Mouse (Mus musculus): ENCODE results near the gene Gm7030. TPM values are rescaled to one million over a fixed set of nuclear protein-coding genes. Genes with fewer than 3 reads are reported as not detected.
"Not testable (repeated sequence)": the region's sequence is repeated elsewhere in the genome, so short reads cannot be mapped to it uniquely, and the experiment has no call there.

Gm7030 gene
- total RNA-seq, 4 experiments from 2014 or later, result 0.34 to 0.38 TPM; not detected in 2

DNA sequence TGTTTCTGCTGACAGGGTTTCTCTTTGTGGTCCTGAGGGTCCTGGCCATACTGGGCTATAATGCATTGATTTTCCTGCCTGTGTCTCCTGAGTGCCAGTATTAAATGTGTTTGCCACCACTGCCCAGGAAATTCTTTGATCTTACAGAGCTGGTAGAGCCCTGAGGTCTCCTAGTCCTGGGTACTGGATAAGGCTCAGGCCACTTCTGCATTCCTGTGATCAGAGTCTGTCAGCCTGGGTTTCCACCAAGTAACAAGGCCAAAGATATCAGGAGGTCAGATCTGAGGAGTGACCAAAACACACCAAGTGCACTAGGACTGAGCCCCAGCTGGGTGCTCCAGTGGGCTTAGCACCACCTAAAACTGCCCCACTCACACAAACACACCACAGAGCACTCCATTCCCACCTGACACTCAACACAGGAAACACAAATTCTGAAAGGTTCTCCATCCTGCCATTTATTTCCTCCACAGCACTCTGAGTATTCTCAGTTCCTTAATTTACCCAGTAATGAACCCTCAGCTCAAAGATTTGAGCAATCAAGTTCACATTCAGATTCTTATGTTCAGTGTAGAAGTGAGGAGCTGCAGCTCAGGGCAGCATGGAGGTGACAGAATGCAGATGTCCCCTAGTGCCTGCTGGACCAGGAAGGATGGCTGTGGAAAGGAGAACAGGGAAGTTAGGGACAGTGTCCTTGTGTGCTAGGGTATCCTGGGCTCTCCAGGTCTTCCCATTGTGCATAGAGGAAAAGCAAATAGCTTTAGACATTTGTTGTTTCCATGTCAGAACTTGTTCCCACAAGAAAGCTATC is 6.4 kb upstream of the Gm7030 start:
- DNase-seq (ENCODE audit: low spot score), result not testable (repeated sequence)

DNA sequence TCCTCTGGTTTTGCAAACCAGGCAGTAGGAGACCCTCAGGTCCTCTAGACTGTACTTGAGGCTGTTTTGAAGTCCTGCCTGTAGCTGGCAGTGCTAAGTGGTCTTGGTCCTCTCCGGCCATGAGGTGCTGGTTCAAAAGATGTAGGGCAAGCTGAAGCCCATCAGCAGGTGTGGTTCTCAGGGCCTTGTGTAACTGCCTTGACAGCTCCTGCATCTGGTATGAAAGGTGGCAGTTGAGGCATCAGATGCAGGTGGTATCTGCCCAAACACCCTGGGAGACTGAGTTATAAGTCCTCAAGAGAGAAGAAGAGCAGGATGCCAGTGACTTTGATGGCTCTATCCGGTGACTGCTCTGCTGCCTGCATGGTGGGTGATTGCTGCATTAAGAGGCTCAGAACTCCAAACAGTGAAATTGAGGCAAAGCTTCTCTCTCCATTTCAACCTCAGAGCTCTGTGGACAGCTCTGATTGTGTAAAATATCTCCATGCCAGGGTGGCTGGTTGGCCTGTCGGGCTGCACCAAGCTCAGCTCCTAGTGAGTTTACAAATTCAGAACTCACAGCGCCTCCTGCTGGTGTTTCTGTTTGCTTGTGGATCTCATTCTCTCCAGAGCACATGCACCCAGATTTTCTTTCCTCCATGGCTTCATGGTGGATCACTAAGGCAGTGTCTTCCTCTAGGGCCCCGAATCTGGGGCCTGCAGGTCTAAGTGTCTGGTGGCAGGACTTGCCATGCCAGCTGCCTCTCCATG is 2.5 kb upstream of the Gm7030 start:
- no peak for DNase-seq (ENCODE audit: low spot score)

DNA sequence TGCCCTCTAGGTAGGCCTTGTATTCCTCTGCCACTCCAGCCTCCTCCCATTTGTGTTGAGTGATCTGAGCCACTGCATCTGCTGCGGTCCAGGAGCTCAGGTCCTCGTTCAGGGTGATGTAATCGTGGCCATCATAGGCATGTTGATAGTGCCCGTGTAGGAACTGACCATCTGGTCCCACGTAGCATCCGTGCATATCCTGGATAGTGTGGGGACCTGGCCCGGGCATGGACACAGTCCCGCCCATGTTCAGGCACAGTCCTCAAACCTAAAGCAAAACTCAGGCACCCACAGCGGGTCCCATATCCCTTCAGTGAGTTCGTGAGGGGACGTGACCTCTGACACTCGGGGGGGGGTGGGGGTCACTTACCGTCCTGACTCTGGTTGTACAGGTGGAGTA is 700 bp downstream of the Gm7030 start:
- DNase-seq (ENCODE audit: low spot score), result not testable (repeated sequence)

DNA sequence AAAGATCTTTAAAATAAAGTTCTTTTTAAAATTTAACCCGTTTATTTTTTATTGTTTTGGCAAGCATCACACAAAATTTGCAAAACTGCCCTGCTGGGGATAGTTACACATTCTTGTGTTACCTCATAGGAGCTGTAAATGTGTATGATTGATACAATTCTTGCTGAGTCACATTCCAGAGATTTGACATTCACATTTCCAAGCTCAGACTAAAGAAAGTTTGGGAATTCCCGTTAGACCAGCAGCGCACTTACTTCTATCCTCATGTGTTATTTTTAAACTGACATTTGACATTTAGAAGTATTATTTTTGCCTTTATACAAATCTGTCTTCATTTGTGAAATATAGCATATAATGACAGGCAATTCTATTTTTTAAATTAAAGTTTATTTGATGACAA is 5.1 kb downstream of the Gm7030 start:
- DNase-seq (ENCODE audit: low spot score), result not testable (repeated sequence)

DNA sequence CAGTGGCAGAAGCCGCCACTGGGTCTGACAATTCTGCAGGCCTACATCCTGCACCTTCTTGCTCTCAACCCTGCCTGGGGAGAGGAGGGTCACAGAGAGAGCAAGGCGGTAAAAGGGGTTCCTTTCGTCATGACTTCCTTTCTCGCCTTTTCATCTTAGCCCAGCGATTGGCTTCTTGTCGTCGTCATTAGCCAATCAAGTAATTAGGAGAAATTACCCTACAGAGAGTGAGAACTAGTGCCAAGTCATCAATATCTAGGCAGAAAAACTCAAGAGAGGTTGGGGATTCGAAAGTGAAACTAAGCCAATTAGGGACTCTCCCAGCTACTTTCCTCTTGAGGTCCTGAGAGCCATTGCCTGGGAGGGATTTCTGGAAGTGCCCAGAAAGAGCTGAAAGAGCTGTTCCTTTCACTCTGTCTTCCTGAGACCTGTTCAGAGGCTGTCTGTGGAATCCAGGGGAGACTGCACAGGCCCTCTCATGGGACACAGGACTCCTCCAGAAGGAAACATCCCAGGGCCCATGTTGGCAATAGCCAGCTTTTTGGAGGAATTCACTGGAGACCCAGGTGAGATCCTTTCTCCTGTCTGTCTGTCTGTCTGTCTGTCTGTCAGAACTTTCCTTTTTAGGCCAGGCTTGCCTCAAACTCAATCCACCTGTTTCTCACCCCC is 7.7 kb downstream of the Gm7030 start, which contains the start of gene Gm19684:
Gene Gm19684, plus strand, starts transcription at position 327 of the 669 bp plus-strand sequence.
- peak; percentile 91 for DNase-seq (ENCODE audit: low spot score)

DNA sequence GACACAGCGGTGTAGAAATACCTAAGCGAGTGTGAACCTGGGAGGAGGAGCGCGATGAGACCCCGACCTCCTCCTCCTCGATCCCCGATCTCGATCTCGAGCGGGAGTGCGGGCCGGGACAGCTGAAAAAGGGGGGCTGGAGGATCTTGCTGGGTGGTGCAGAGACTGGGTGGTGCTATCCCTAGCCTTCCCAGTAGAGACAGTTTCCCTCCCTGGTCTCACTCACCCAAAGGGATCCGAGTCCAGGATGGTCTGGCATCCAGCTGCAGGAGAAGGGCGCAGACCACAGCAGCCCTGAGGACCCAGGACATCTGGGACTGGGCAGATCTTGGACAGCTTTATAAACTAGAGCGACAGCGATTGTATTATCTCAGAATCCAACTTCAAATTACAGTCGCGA is 8.4 kb downstream of the Gm7030 start:
- not testable (repeated sequence) for DNase-seq (ENCODE audit: low spot score)

DNA sequence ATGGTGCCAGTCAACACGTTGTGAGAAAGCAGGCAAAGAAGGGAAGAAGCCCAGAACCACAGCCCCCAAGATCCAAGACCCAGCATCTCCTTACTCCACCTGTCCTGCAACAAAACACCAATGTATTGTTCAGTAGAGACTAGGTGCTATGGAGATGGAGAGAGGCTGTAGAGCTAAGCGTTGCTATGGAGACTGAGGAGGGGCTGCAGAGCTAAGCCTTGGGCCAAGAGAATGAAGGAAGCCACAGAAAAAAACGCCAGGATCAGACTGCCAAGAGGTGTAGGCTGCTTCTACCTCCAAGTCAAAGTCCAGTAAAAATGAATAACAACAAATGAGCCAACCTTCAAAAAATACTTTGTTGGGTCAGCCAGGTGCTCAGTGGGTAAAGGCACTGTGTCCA is 12.7 kb downstream of the Gm7030 start:
- DNase-seq (ENCODE audit: low spot score), result not testable (repeated sequence)

DNA sequence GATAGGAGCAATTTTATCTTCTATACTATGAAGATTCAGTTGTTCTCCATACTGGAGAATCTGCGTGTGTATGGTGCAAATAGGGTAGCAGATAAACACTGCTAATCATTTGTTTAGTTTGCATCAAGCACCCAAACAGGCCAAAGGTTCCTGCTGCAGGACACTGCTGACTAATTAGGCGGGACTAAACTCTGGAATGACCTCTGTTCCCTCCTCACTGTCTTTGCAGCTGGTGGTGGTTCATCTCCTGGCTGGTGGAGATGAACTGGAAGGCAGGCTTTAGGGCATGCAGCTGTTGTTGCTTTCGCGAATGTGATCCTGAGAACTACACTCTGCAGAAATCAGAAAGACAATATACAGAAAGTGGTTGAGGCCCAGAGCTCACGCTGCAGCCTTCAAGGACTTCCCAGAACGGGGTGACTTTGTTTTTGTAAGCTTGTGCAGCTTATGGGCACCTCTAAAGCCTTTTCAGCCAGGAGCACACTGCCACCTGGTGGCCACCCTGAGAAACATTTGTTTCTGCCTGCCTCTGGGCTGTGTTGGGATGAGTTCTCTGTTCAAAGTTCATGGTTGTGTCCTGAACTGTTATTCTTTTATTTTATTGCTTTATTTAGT is 15.1 kb downstream of the Gm7030 start:
- DNase-seq (ENCODE audit: low spot score), result not testable (repeated sequence)

DNA sequence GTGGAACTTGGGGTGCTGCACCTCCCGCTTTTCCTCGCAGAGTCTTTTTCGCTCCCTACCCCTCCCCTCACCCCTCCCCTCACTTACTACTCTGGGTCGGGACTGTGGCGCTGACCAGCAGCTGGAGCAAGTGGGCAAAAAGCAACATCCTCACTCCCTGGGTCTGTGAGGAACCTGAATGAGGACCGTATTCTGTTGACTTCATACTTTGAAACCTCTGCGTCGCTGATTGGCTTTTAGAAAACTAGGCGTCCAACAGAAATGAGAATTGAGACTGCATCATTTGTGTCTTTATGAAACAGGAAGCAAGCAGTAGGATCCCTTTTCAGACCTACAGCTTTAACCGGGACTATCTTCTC is 17.7 kb downstream of the Gm7030 start:
- DNase-seq (ENCODE audit: low spot score), result peak; percentile 58

DNA sequence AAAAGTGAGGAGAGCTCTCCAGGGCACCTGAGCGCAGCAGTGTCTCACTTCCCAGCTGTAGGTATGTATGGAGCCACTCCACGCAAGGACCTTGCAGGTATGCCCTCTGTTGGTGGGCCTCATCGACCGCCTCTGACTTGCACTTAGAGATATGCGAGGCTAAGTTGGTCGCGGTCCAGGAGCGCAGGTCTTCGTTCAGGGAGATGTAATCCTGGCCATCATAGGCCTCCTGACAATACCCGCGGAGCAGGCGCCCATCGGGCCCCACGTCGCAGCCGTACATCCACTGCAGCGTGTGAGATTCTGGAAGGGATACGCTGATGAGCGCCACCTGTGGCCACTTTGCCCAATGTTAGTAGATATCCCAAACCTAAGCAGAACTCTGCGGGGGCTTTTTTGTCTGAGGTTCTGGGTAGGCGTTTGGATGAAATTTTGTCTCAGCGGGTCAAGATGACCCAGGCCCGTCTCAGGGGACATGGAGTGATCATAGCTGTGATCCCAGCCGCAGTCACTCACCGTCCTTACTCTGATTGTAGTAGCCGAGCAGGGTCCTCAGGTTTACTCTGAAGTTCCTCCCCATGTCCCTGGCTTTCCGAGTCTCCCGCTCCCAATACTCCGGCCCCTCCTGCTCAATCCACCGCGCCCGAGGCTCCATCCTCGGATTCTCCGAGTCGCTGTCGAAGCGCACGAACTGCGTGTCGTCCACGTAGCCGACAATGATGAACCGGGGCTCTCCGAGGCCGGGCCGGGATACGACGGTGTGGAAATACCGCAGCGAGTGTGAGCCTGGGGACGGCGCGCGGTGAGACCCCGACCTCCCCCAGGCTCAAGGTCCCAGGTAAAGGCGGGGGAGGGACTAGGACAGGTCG is 18.4 kb downstream of the Gm7030 start:
- DNase-seq (ENCODE audit: low spot score), result not testable (repeated sequence)

DNA sequence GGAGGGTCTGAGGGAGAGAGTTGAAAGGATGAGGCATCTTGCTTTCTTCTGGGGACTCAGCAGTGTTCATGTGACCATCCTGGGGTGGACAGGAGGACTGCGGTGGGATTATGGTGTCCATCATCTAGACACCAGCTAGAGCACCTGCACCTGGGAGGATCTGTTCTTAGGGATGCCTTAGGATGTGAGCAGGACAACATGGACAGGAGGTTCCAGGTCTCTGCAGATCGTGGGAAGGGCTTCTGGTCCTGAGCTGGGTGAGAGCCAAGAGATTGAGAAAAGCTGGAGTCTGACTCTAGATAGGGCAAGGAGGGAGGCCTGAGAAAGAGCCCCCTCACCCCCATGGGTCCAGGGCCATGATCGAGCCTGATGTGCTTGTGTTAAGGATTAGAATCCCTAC is 19.1 kb downstream of the Gm7030 start:
- DNase-seq (ENCODE audit: low spot score), result not testable (repeated sequence)

DNA sequence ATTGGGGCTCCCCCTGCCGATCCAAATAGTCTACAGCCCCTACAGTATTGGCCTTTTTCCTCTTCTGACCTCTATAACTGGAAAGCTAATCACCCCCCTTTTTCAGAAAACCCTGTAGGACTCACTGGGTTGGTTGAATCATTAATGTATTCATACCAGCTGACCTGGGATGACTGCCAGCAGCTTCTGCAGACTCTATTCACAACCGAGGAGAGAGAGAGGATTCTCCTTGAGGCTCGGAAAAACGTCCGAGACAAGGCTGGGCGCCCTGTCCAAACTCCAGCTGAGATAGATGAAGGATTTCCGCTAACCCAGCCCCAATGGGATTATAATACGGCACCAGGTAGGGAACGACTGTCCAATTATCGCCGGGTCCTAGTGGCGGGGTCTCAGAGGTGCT is 27.1 kb downstream of the Gm7030 start:
- DNase-seq (ENCODE audit: low spot score), result not testable (repeated sequence)

DNA sequence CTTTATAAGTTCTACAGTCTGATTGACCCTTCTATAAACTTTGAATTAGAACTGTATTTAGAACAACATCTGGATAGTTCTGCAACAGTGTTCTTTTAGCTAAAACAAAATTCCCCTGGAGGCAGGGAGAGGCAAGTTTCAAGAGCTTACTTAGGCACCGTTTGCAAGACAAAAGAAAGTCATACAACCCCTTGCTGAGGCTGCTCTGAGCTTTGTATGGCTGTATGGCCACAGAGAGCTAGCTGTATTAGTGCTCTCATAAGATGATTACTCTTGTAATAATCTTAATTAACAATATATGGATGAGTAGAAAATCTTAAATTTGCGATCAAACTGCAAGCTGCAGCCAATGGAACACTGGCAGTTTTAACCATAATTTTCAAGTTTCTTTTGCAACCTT is 29.6 kb downstream of the Gm7030 start:
- DNase-seq (ENCODE audit: low spot score), result not testable (repeated sequence)

DNA sequence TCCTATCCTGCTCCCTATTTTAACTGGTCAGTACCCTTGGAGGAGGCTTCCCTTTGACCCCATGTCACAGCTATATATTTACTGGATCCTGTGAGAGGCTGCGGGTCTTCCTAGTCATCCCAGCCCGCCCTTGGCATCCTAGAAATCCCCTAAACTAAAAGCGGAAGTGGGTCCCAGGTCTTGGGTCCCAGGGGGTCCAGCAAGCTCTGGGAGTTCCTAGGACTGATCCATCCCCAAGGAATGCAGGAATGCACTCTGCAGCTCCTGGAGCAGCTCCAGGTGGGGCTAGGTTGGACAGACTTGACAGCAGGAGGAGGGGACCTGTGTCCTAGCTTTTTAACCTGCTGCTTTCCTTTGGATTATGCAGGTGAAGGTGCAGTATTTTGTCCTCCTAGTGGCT is 35.3 kb downstream of the Gm7030 start:
- no peak for DNase-seq (ENCODE audit: low spot score)

DNA sequence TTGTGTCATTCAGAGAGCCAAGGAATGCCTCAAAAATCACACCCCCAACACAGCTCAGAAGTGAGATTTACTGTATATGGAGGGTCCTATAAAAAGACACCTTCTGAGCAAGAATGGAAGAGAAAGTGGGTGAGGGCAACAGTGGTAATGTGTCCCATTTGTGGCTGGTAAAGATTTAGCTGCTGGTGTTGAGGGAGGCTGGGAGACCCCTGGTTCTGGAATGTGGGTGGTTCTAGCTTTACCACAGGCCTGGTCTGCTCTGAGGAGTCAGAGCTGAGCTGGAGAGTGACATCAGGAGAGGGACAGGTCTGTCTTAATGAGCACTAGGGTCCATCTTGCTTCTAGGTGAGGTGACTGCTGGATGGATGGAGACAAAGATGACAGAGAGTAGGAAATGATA is 36.7 kb downstream of the Gm7030 start:
- not testable (repeated sequence) for DNase-seq (ENCODE audit: low spot score)

DNA sequence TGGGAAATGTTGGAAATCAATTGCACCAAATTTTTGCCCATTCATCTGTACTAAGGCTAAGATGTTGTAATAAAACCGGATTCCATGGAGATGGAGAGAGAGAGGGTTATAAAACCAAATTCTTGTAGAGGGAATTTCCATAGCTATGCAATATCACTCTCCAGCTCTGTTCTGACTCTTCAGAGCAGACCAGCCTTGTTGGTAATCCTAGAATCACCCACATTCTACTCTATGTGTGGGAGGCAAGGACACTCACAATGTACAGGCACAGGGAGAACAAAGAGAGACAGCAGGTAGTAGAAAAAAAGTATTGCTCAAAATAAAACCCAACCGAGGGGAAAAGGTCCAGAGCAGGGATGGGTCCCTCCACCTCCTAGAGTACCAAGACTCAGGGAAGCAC is 37.3 kb downstream of the Gm7030 start:
- not testable (repeated sequence) for DNase-seq (ENCODE audit: low spot score)

DNA sequence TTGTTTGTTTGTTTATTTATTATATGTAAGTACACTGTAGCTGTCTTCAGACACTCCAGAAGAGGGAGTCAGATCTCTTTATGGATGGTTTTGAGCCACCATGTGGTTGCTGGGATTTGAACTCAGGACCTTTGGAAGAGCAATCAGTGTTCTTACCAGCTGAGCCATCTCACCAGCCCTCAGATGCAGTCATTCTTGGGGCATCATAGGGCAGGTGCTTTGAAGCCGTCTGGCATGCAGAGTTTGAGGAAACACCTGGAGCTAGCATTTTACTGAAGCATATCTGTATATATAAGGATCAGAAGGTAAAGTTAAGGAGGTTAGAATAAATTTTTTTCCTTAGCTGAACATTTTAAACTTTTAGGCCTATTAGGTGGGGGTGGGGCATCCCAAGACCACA is 43.2 kb downstream of the Gm7030 start:
- not testable (repeated sequence) for DNase-seq (ENCODE audit: low spot score)

DNA sequence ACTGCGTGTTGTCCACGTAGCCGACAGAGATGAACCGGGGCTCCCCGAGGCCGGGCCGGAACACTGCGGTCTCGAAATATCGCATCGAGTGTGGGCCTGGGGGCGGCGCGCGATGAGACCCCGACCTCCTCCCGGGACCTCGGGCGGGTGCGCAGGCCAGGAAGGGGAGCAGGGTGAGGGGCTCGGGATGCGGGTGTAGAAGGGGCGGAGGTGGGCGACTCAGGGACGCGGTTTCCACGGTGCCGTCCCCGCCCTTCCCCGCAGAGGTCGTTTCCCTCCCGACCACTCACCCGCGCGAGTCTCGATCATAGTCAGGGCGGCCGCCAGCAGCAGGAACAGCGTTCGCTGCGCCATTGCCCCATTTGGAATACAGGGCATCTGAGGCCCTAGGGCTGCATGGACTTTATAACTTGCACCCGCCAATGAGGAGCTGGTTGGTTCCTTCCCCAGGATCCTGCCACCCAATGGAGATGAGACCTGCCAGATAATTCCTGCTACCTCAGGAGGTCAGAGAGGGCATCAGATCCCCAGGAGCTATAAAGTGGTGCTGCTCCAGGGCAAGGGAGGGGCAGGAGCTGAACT is 45.3 kb downstream of the Gm7030 start:
- no peak for DNase-seq (ENCODE audit: low spot score)

DNA sequence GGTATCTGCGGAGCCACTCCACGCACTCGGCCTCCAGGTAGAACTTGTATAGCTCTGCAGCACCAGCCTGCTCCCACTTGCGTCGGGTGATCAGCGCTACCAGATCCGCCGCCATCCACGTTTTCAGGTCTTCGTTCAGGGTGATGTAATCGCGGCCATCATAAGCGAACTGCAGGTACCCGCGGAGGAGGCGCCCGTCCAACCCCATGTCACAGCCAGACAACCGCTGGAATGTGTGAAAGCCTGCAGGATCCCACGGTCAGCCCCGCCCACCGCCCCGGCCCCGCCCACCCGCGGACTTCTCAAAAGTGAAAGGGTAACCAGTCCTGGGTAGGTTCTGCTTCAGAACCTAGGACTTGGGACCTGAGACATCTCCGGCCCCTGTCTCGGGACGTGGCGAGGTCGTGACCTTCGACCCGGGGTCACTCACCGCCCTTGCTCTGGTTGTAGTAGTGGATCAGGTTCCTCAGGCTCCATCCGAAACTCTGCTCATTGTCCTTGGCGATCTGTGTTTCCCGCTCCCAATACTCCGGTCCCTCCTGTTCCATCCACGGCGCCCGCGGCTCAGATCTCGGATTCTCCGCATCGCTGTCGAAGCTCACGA is 45.9 kb downstream of the Gm7030 start:
- DNase-seq (ENCODE audit: low spot score), result no peak

Measured in heart, adult 8-10 months (tissue).